Mouse (Mus musculus): ENCODE results near the gene Qrfp.

Qrfp gene

GRCm38 (mm10) chr2:31814699-31815098, 4.3 kb upstream of the Qrfp start:
- no peak for DNase-seq (ENCODE audit: low spot score)

DNA sequence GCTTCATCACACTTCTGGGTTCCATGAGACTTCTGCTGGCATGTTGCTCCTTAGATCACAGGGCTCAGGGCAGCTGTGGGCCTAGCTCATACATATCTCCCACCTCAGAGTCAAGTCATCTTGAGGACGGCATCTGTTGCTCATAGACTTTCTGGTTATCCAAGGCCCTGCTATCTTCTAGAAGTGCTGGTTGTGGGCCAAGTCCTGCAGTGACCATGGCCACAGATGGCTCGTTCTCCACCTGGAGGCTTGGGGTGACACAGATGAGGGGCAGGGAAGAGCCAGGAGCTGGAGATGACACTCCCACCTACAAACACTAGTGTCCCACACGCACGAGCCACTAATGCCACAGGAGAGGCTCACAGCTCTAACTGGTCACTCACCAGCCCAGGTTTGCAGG, 3.3 kb upstream of the Qrfp start:
- DNase-seq (ENCODE audit: low spot score), result no peak

- no peak for DNase-seq (ENCODE audit: low spot score)
These were observed 942 bp upstream of the Qrfp start for GRCm38 (mm10) chr2:31811086-31811958.

- no peak for DNase-seq (ENCODE audit: low spot score)
These were observed 1.0 kb downstream of the Qrfp start for GRCm38 (mm10) chr2:31809358-31809740.

GRCm38 (mm10) chr2:31808410-31809357, 1.7 kb downstream of the Qrfp start:
- no peak for DNase-seq (ENCODE audit: low spot score)

DNA sequence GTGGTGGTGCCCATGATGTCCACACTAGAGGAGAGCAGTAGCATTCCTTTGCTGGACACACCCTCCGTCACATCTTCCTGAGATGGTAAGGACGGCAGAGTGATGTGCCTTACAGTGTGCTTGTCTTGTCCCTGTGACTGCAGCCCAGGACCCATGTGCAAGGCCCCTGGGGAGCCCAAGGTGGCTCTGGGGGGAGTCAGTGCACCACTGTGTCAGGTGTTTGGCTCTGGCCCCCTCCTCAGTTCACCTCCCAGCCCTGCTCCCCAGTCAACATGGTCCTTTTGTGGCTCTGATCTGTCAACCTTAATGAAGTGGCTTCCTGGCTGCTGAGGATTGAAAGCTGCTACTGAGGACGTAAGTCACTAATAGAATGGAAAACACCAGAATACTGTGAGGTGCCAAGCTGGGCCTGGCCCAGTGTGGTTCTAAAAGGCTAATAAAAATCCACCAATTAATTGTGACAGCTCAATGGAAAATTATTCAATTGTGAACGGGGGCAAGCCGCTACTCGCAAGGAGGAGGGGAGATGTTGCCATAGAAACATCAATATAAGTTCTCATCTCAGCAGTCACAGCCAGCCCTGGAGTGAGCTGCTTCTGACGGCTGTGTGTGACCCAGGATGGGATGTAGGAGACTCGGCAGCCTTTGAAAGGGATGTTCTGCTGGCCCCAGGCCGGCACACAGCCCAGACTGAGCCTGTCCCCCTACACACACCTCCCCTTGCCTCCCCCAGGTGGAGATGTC, 3.6 kb downstream of the Qrfp start:
- DNase-seq (ENCODE audit: low spot score), result no peak

- DNase-seq (ENCODE audit: low spot score), result peak; percentile 35
These were observed 6.9 kb downstream of the Qrfp start for GRCm38 (mm10) chr2:31803480-31803879.

GRCm38 (mm10) chr2:31802811-31803210, 7.6 kb downstream of the Qrfp start:
- no peak for DNase-seq (ENCODE audit: low spot score)

GRCm38 (mm10) chr2:31801416-31801815, 9.0 kb downstream of the Qrfp start:
- no peak for DNase-seq (ENCODE audit: low spot score)

- DNase-seq (ENCODE audit: low spot score), result no peak
These were observed 13.4 kb downstream of the Qrfp start for GRCm38 (mm10) chr2:31796943-31797342.

DNA sequence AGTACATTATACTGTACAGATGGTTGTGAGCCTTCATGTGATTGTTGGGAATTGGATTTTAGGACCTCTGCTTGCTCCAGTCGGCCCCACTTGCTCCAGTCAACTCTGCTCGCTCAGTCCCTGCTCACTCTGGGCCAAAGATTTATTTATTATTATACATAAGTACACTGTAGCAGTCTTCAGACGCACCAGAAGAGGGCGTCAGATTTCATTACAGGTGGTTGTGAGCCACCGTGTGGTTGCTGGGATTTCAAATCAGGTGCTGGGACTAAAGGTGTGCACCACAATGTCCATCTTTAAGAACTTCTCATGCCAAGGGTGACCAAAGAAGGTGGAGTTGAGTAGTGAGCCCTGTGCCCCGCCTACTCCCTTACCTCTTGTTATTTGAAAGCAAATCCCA, 17.8 kb downstream of the Qrfp start:
- DNase-seq (ENCODE audit: low spot score), result no peak

DNA sequence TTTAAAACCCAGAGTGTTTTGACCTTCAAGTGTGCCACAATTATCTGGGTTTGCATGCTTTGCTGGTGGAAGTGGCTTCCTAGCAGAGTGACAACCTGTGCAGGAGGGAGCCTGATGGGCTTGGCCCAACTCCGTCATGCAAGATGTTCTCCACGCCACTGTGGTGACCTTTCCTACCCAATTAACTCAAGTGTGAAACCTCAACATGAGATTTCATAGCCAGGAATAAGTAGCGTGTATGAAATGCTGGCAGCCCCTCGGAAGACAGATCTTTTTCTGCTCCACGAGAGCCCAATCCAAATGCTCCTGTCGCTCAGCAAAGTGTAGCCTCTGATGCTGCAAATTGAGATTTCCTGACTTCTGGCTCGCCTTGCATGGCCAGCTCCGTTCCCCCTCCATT, 19.1 kb downstream of the Qrfp start:
- no peak for DNase-seq (ENCODE audit: low spot score)

- no peak for DNase-seq (ENCODE audit: low spot score)
These were observed 19.6 kb downstream of the Qrfp start for GRCm38 (mm10) chr2:31790728-31791251.

DNA sequence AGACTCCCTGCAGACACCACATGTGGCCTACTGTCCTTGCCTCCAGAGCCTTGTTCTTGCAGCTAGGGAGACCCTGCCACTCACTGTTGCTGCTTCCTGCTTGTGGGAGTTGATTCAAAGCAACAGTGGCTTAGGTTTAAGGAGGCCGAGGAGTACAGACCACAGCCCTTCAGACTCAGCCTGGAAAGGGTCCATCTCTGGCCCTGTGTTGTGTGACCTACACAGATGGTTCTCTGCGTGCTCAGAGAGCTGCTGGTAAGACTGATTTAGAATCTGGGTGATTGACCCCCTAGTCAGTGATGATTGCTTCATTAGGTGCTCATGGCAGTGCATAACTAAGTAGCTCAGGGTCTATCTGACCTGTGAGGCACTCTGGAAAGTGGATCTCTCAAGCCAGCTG, 21.2 kb downstream of the Qrfp start:
- DNase-seq (ENCODE audit: low spot score), result no peak

GRCm38 (mm10) chr2:31788227-31788626, 22.2 kb downstream of the Qrfp start:
- no peak for DNase-seq (ENCODE audit: low spot score)

- peak; percentile 83 for DNase-seq (ENCODE audit: low spot score)
These were observed 23.4 kb downstream of the Qrfp start for GRCm38 (mm10) chr2:31787029-31787428.

DNA sequence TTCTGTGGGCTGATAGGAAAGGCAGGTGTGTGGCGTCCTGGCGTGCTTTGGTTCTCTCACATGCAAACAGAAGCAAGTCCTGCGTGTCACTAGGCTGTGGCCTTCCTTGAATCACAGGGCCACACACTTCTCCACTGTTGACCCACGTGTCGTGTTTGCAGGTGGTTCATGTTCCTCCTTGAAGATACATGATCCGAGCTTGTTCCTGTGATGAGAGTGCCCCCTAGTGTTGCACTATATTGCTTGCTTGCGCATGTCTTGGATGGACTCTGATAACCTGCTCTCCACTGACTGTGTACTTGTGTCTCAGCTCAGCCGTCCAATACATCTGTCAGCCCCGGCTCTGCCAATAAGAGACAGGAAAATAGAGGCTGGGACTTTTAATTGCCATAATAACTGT, 25.3 kb downstream of the Qrfp start:
- peak; percentile 90 for DNase-seq (ENCODE audit: low spot score)

DNA sequence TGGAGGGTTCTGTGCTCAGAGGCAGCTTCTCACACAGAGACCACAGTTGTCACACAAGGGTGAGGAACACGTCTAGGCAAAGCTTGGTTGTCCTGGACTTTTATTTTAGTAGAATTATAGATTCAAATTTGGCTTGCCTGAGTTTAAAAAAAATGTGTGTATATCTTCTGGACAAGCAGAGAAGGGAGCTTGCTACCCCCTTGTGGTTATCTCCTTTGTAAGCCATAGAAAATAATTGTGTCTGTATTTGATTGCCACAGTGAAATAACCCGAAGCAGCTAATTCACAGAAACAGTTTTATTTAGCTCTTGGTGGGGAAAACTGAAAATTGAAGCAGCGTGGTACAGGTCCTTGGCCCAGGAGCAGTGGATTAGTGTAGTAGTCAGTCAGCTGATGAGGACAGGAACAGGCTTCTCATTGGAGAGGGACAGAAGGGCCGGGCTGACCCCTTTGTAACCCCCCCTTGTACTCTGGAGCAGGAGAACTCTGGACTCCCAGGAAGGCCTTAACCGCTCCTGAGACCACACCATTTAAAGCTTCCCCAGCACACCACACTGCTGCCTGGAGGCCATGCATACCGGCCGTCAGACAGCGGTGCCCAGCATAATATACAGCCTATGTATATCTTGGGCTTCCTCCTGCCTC, 27.3 kb downstream of the Qrfp start:
- no peak for DNase-seq (ENCODE audit: low spot score)

GRCm38 (mm10) chr2:31779258-31779657, 31.1 kb downstream of the Qrfp start:
- DNase-seq (ENCODE audit: low spot score), result no peak

- no peak for DNase-seq (ENCODE audit: low spot score)
These were observed 33.9 kb downstream of the Qrfp start for GRCm38 (mm10) chr2:31776479-31776878.

DNA sequence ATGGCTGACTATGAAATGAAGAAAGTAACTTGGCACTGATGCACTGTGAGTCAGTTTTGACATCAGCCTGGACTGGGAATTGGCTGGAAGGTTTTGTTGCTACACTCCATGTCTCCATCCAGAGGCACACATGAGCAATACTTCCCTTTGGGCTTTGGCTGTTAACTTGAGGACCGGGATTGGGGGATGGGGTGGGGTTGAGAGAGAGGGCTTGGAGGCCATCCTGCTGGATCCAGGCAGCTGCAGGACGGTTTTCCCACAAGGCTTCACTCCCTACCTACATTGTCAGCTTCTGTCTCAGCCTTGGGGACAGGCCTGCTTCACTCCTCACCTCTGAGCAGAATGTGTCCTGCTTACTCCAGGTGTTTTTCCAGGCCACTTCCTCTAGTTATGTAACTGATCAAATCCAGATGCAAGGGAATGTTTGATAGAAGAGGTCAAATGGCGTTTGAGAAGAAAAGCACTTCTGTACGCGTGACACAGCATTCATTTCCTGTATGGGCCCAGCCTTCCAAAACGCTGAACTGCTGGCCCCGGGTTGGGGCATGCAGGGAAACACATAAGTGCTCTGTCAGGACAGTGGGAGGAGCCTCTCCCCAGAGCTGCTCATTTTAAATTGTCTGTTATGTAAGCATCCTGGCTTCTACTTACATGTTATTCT, 39.5 kb downstream of the Qrfp start:
- peak; percentile 40 for DNase-seq (ENCODE audit: low spot score)

Measured in layer of hippocampus, adult 11-12 months (tissue).